Mouse (Mus musculus) activated CD4-positive, CD25-positive, alpha-beta regulatory T cell, adult 4 months (primary cell): Measurements from ENCODE around the gene Ubc. TPM values are rescaled to one million over a fixed set of nuclear protein-coding genes. Genes with fewer than 3 reads are reported as not detected.

ENCODE experiments used
- ATAC-seq: one replicate; pipeline ENCODE4 v1.8.0; 2017
- polyA plus RNA-seq, 2 experiments: library from polyadenylated mRNA; unstranded; fragments of 100-300 nt; shearing (Covaris generic); gene quantifications; one replicate each; pipeline ENCODE4 v1.2.1; 2017

Ubc gene
- polyA plus RNA-seq, 2 experiments from 2014 or later = 706 to 1,210 TPM

DNA sequence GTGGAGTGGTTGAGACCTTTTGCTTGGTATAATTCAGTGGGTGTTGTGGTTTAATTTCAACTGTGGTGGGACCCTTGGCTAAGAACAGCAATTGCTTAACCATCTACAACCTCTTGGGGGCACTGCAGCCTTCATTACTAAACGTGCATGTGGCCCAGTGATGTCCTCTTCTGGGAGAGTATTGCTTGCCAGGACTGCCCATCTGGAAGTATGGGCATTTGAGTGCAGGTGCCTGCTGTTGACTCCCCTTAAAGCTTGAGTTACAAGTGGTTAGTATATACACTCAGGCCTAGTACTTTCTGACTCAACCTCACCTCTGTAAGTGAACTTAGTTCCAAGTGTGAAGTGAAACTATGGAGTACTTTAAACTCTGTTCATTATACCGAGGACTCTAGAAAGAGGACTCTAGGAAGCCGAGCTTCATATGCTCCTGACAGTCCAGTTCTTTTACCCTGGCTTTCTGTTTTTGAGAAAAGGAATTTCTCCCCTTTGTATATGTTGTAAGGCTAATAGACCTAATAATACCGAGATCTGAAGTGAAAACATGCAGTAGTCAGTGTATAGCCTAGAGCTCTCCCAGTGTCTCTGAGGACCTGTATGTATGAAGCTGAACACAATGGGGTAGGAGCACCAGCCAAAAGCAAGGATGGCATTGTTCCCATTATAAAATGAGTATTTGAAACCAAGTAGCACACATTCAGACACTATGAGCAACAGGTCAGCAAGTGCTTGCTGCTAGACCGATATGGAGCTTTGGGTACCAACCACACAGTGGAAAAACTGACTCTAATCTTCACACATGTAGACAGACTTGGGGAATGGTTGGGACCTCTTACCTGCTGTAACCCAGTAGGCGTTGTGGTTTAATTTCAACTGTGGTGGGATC, 7.1 kb downstream of the Ubc start:
- ATAC-seq = peak; percentile 38

GRCm38 (mm10) chr5:125381954-125382672, 7.9 kb downstream of the Ubc start:
- no peak for ATAC-seq

GRCm38 (mm10) chr5:125378919-125379318, 11.1 kb downstream of the Ubc start:
- ATAC-seq = no peak

- ATAC-seq = no peak
These were observed 12.8 kb downstream of the Ubc start for GRCm38 (mm10) chr5:125377214-125377613.

GRCm38 (mm10) chr5:125375871-125376270, 14.1 kb downstream of the Ubc start:
- no peak for ATAC-seq

DNA sequence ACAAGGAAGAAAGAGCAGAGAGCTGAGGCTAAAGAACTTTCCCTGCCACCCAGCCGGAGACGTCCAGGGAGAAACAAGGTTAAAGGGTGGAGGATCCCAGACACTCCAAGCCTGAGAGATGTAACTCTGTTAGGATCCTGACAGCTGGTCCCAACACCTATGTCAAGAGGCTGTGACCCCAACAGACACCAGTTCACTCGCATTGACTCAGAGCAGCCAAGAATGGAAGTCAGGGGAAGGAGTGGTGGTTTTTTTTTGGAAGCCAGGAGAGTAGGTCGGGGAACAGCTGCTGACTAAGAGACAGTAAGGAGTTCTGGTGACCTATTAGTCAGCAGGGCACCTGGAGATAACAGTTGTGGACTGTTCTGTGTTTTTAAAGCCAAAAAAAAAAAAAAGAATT, 18.0 kb downstream of the Ubc start:
- no peak for ATAC-seq

DNA sequence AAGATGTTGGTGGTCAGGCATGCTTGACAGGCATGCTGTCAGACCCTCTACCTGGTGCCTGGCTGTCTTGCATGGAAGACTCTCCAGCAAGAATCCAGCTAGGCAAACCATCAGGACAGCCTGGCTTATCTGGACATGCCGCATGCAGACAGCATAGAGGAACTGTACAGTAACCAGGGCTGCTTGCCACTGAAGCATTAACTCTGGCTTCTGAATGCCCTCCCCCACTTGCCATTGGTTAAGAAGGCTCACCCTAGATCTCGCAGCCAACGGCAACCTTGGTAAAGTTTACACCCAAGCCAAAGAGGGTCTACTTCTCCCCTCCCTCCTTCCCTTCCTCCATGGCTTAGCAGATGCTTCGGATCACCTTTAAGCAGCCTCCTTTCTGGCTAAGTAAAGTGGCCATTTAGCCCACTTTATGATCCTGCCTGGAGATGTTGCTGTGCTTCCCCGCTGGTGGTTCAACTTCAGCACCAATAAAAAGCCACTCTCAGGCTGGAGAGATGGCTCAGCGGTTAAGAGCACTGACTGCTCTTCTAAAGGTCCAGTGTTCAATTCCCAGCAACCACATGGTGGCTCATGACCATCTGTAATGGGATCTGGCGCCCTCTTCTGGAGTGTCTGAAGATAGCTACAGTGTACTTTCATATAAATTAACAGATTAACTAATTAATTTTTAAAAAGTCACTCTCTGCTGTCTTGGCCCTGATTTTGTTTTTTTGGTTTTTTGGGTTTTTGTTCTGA, 18.9 kb downstream of the Ubc start:
- ATAC-seq = no peak

- no peak for ATAC-seq
These were observed 21.4 kb downstream of the Ubc start for GRCm38 (mm10) chr5:125368568-125368967.

DNA sequence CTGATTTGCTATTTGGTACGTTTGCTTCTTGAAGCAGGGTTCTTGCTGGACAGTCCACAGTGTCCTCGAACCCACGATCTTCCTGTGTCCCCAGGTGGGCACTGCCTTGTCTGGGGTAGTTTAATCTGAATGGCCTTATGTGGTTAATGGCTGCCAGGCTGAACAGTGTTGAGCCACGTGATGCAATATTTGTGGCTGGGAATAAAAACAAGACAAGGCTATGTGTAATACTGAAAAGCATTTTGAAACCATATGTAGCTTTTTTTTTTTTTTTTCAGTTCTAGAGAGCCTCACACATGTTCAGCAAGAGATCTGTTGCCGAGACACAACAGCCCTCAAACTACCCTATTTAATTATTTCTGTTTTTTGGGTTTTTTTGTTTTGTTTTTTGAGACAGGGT, 21.8 kb downstream of the Ubc start:
- no peak for ATAC-seq

DNA sequence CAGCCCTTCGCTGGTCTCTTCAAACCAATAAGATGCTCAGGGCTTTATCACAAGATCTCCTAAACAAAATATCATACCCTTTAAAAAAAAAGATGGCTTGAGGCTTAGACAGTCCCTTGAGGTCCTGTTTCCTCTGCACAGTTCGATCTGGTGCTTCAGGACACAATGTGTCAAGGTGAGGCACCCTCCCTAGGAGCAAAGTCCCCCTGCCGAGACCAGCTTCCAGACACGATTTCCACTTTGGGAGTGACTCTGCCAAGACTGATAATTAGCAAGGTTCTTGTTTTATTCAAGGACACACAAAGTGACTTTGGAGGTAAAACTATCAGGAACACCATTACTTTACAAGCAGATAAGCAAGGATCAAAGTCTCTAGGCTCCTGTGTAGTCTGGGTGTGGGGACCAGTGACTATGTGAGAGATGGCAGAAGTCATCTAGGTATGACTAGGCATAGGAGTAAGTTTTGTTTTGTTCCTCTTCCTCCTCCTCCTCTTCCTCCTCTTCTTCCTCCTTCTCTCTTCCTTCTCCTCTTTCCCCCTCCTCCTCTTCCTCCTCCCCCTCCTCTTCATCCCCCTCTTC, 25.1 kb downstream of the Ubc start:
- no peak for ATAC-seq

DNA sequence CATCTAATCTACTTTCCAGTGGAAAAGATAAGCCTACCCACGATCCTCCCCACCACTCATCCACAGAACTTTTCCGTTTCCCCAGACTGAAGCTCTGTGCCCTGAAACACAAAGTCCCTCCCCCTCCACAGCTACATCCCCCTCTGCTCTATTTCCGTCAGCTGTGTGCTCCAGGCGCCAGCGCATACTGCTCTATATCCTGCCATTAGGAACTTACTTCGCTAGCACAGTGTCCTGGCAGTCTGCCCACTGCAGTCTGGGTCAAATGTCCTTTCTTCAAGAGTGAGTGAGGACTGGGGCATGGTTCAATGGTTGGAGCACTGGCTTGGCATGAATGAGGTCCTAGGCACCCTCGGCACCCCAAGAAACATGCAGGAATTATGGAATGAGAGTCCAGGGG, 26.1 kb downstream of the Ubc start:
- no peak for ATAC-seq

- ATAC-seq = no peak
These were observed 29.0 kb downstream of the Ubc start for GRCm38 (mm10) chr5:125360981-125361510.

DNA sequence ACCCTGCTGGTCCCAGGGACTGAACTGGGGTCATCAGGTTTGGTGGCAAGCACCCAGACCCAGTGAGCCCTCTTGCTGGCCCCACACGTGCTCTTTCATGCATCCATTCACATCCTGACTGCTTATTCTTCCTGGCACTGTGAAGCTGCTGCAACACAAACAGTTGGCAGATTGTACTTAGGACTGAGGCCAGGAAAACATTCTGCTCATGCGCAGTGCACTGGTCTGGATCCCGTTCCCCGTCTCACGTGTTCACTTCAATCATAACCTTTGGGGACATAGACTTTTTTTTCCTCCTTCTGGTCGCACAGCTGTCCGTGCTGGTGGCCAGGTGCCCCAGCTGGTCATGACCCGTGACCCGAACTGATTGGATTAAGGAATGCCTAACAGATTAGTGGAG, 29.4 kb downstream of the Ubc start:
- ATAC-seq = no peak

GRCm38 (mm10) chr5:125358270-125358608, 31.8 kb downstream of the Ubc start:
- no peak for ATAC-seq

DNA sequence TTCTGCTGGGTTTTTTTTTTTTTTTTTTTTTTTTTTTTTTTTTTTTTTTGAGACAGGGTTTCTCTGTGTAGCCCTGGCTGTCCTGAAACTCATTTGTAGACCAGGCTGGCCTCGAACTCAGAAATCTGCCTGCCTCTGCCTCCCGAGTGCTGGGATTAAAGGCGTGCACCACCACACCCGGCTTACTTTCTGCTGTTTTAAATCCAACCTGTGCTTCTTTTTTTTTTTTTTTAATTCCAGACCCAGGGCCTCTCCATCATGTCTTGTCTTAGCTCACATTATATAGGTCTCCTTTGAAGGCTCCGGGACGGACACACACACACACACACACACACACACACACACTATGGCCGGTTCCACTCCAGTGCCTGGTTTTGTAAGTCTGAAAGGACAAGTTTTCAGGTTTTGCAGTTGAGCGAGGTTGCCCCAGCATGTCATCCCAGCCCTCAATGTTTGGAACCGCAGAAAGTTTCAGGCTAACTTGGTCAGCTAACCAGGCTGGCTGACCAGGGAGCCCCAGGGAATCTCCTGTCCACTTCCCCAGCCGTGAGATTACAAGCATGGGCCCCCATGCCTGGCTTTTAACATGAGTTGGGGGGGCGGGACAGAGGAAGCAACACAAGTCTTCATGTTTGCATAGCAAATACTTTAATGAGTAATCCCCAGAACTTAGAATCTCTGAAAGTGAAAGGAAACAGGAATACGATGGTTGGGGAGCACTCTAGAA, 32.3 kb downstream of the Ubc start:
- ATAC-seq = no peak

DNA sequence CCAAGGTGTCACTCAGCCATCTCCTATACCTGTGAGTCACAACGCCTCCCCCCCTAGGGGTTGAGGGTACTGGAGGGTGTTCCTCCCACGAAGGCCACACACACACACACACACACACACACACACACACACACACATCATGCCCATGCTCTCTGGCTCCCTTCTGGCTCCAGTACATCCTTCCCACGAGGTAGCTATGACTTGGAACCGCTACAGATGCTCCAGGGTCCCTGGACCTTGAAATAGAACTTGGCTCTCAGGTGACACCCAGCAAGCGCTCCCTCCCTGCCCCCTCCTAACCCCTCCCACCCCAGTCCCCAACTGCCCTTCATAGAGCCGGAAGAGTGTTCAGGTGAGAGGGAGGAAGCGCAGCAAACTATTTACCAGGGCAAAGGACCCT, 34.4 kb downstream of the Ubc start:
- no peak for ATAC-seq

DNA sequence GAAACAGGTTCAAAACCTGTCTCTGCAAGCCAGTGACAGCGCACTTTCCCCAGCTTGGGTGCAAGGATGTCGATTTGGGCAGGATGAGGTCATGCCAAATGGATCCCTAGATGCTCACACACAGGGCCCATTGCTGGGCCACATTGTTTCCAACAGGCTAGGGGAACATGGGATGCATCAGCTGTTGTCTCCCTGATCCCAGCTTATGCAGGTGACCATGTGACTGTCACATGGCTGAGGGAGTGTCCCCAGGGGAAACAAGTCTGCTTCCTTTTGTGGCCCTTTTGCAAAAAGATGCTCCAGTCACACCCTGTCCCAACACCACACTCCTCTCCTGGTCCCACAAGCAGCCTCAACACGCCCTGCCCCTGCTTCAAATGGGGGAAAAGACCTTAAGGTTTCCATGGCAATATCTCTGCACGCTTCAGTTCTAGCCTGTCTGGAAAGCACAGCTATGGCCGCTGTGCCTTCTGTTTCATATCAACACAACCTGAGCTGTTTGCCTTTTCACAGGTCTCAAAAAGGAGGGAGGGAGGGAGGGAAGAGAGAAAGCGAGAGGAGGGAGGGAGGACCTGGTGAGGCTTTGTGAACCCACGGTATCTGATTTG, 35.0 kb downstream of the Ubc start:
- no peak for ATAC-seq

- ATAC-seq = no peak
These were observed 37.2 kb downstream of the Ubc start for GRCm38 (mm10) chr5:125352781-125353294.

DNA sequence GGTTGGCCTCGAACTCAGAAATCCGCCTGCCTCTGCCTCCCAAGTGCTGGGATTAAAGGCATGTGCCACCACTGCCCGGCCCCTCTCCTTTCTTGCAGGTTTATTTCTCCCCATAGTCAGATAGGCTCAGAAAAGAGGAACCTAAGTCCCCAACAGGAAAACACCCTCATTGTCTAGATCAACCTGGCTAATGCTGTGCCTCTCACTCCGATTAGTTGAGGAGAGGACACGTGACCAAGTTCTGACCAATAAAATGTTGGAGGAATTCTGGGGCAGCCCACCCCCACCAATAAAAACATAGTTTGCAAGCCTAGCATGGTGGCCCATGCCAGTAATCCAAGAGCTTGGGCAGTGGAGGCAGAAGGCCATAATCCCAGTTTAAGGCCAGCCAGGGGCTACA, 38.1 kb downstream of the Ubc start:
- no peak for ATAC-seq

DNA sequence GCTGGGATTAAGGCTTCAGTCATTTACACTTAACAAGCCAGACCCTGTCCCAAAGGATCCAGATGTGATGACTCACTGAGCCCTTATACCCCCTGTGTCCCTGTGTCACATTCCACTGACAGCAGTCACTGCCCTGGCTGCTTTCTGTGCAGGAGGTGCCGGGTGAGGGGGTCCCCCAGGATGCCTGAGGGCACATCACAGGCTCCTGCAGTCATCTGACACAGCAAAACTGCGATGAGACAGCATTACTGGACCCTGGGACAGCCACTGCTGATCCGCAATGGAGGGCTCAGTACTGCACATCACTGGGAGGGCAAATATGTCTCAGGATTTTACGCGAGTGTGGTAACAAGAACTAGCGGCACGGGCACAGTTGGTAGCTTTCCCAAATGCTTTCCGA, 38.9 kb downstream of the Ubc start:
- no peak for ATAC-seq

GRCm38 (mm10) chr5:125349391-125349790, 40.6 kb downstream of the Ubc start:
- ATAC-seq = no peak
